Mouse (Mus musculus) cerebellum, adult 8-10 months (tissue): ENCODE measurements around the gene Pdf.
"Not testable (repeated sequence)": the region's sequence is repeated elsewhere in the genome, so short reads cannot be mapped to it uniquely, and the experiment has no call there.

Experiments used
- DNase-seq: peaks from one replicate; pipeline ENCODE4 v3.0.0; 2022

Gene Pdf

GRCm38 (mm10) chr8:107035641-107036040 is 12.8 kb downstream of the Pdf start:
- DNase-seq, result no peak

GRCm38 (mm10) chr8:107033609-107034008 is 14.8 kb downstream of the Pdf start:
- DNase-seq, result not testable (repeated sequence)

- no peak for DNase-seq
Observed at GRCm38 (mm10) chr8:107031577-107032090, 16.8 kb downstream of the Pdf start.

GRCm38 (mm10) chr8:107030650-107031576 is 17.5 kb downstream of the Pdf start, which contains the start of gene Vps4a:
Gene Vps4a (plus strand): TSS chr8:107031222.
- DNase-seq, result peak; percentile 97

- no peak for DNase-seq
Observed at GRCm38 (mm10) chr8:107030058-107030457, 18.4 kb downstream of the Pdf start.

GRCm38 (mm10) chr8:107029310-107029709 is 19.1 kb downstream of the Pdf start:
- no peak for DNase-seq

- no peak for DNase-seq
Observed at GRCm38 (mm10) chr8:107023479-107023878, 24.9 kb downstream of the Pdf start.

- DNase-seq, result no peak
Observed at GRCm38 (mm10) chr8:107014915-107015314, 33.5 kb downstream of the Pdf start.

- DNase-seq, result no peak
Observed at GRCm38 (mm10) chr8:107012666-107013065, 35.7 kb downstream of the Pdf start.

GRCm38 (mm10) chr8:107007795-107008194 is 40.6 kb downstream of the Pdf start:
- DNase-seq, result no peak

GRCm38 (mm10) chr8:107002532-107002931 is 45.9 kb downstream of the Pdf start:
- peak; percentile 82 for DNase-seq

- no peak for DNase-seq
Observed at GRCm38 (mm10) chr8:106999068-106999467, 49.3 kb downstream of the Pdf start.

- no peak for DNase-seq
Observed at GRCm38 (mm10) chr8:106997416-106997815, 51.0 kb downstream of the Pdf start.

- DNase-seq, result not testable (repeated sequence)
Observed at GRCm38 (mm10) chr8:106996339-106996738, 52.1 kb downstream of the Pdf start.
